ENCODE assay signal across 8 mouse cellular contexts in the genomic region with DNA sequence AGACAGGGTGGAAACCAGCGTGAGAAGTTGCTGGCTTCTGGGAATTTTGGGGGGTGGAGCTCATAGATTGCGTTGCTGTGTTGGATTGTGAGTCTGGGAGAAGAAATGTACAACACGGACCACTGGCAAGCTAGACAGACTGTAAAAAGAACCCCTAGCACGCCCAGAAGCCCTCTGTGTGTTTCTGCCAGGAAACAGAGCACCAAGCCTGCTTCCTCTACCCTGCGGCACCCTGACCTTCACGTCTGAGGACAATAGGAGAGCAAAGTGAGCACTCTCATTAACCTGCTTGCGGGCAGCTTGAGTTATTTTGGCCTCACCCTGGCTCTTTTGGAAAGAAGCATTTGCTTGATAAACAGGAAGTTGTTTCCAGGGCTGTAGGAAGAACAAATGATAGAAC.
DNase-seq lines count a peak whose midpoint lies in the region; ATAC-seq and TF ChIP-seq lines count a peak whose summit lies in the region.

No protein-coding gene starts in this region.

- H3K9me3 ChIP-seq in heart, embryonic 13.5 days = no peaks in the 10 kb centered on the region

- TF ChIP-seq CTCF in thymus, adult 2 months (IDR thresholded peaks at IDR 0.05; ENCODE audit: borderline replicate concordance, control insufficient read depth, extremely low read depth, insufficient read depth, low read length, poor library complexity) = no peak

- H3K4me3 ChIP-seq in thymus, adult 2 months (ENCODE audit: control insufficient read depth, insufficient read depth, low read length) = no peak overlapping the region
- H3K4me3 ChIP-seq in heart, embryonic 13.5 days = no peak overlapping the region

- no peaks in the 10 kb centered on the region for H3K36me3 ChIP-seq in thymus, adult 2 months (ENCODE audit: control insufficient read depth, insufficient read depth, low read length)
- H3K36me3 ChIP-seq in heart, embryonic 13.5 days = no peaks in the 10 kb centered on the region

- H3K27me3 ChIP-seq in thymus, adult 2 months (ENCODE audit: control insufficient read depth, insufficient read depth, low read length) = no peaks in the 10 kb centered on the region
- no peaks in the 10 kb centered on the region for H3K27me3 ChIP-seq in heart, embryonic 13.5 days (replicated peaks)

- WGBS in thymus, adult 2 months = 19% methylated on average over 7 of the region's 7 CpGs
- 47% methylated on average over 7 of the region's 7 CpGs for WGBS in heart, embryonic 13.5 days

- peak overlapping the region; percentile 92 for H3K27ac ChIP-seq in thymus, adult 2 months (ENCODE audit: control insufficient read depth, insufficient read depth, low read length)
- peak overlapping the region; percentile 72 for H3K27ac ChIP-seq in heart, embryonic 13.5 days (replicated peaks)

- intact Hi-C loops in left cerebral cortex, postnatal 4 days (cut with DNase I) = no loop called here

- peak; percentile 43 for DNase-seq in thymus, adult 2 months
- DNase-seq in thymus, postnatal 10 days (ENCODE audit: low spot score in 2 of 2) = no peak
- DNase-seq in kidney, postnatal 14 days = peak; percentile 68
- peak; percentile 40 to 42 for DNase-seq in thymus, postnatal 36 days
- DNase-seq in embryo, embryonic 10.5 days (ENCODE audit: low spot score) = no peak
- DNase-seq in MN1 (ENCODE audit: low spot score) = no peak
- DNase-seq in left cerebral cortex, postnatal 4 days = no peak

- TF ChIP-seq POLR2A in thymus, adult 2 months (IDR thresholded peaks at IDR 0.05; ENCODE audit: control insufficient read depth, extremely low read depth, insufficient read depth, low read length, poor library complexity) = no peak

- no peak for ATAC-seq in heart, embryonic 13.5 days (ENCODE audit: extremely low read depth, insufficient number of reproducible peaks, low FRiP score, low TSS enrichment)

- peaks cover 38% of the 10 kb centered on the region for H3K4me1 ChIP-seq in thymus, adult 2 months (replicated peaks; ENCODE audit: control insufficient read depth, insufficient read depth, low read length)
- H3K4me1 ChIP-seq in heart, embryonic 13.5 days = peaks cover 70% of the 10 kb centered on the region

- peak overlapping the region; percentile 50 for H3K9ac ChIP-seq in heart, embryonic 13.5 days

- no peak overlapping the region for H3K4me2 ChIP-seq in heart, embryonic 13.5 days

Comparison
In these comparisons a context has a peak if more than half of its experiments do, and no peak if none do; other contexts are left out.
1. DNase-seq: peak in thymus, adult 2 months (single experiment), kidney, postnatal 14 days (single experiment) and thymus, postnatal 36 days (2 of 2); none in thymus, postnatal 10 days (0 of 2), embryo, embryonic 10.5 days (single experiment), MN1 (single experiment) and left cerebral cortex, postnatal 4 days (single experiment).